Mouse (Mus musculus): ENCODE data around the gene Mgea5. TPM values are rescaled to one million over a fixed set of nuclear protein-coding genes. Genes with fewer than 3 reads are reported as not detected.
"Not testable (repeated sequence)": the region's sequence is repeated elsewhere in the genome, so short reads cannot be mapped to it uniquely, and the experiment has no call there.

The Mgea5 gene
- polyA plus RNA-seq, 1 experiment from 2014 or later, result 87.9 TPM

GRCm38 (mm10) chr19:45813263-45813662 is 29.6 kb upstream of the Mgea5 start:
- WGBS, result 7% methylated on average over 11 of the region's 11 CpGs
- Histone ChIP-seq H3K27me3 (peaks cover 58% of the 10 kb centered on the region), H3K27ac (no peak overlapping the region), H3K36me3 (peaks cover 8% of the 10 kb centered on the region), H3K4me2 (no peak overlapping the region), H3K9me3 (no peaks in the 10 kb centered on the region), H3K9ac (replicated peaks) (no peak overlapping the region), H3K4me1 (replicated peaks) (peaks cover 41% of the 10 kb centered on the region), H3K4me3 (replicated peaks) (no peak overlapping the region)
- no peak for ATAC-seq (ENCODE audit: insufficient number of reproducible peaks, insufficient read depth, low FRiP score, low TSS enrichment, low read depth)

- H3K9me3 ChIP-seq, result no peaks in the 10 kb centered on the region
- H3K27ac ChIP-seq, result no peak overlapping the region
- 0 out of 2 replicates have a peak, but pooled peaks cover 3% of the 10 kb centered on the region for H3K36me3 ChIP-seq
- ATAC-seq (ENCODE audit: insufficient number of reproducible peaks, insufficient read depth, low FRiP score, low TSS enrichment, low read depth), result no peak
- 15% methylated on average over 8 of the region's 8 CpGs for WGBS
- H3K4me1 ChIP-seq (replicated peaks), result peaks cover 36% of the 10 kb centered on the region
- peaks cover 58% of the 10 kb centered on the region for H3K27me3 ChIP-seq
- peak overlapping the region; percentile 47 for H3K4me2 ChIP-seq
- H3K4me3 ChIP-seq (replicated peaks), result no peak overlapping the region; the same call in 1 of the 2 replicates
- no peak overlapping the region for H3K9ac ChIP-seq (replicated peaks)
These were observed 29.1 kb upstream of the Mgea5 start for GRCm38 (mm10) chr19:45812673-45813252.

- peaks cover 30% of the 10 kb centered on the region for H3K4me1 ChIP-seq (replicated peaks)
- peaks cover 57% of the 10 kb centered on the region for H3K27me3 ChIP-seq
- H3K36me3 ChIP-seq, result no peaks in the 10 kb centered on the region
- 1% methylated on average over 16 of the region's 16 CpGs for WGBS
- H3K4me3 ChIP-seq (replicated peaks), result peak overlapping the region; percentile 22
- ATAC-seq (ENCODE audit: insufficient number of reproducible peaks, insufficient read depth, low FRiP score, low TSS enrichment, low read depth), result no peak
- peak overlapping the region; percentile 47 for H3K4me2 ChIP-seq
- no peak overlapping the region for H3K27ac ChIP-seq
- H3K9me3 ChIP-seq, result no peaks in the 10 kb centered on the region
- no peak overlapping the region for H3K9ac ChIP-seq (replicated peaks)
These were observed 28.5 kb upstream of the Mgea5 start for GRCm38 (mm10) chr19:45812115-45812514.

GRCm38 (mm10) chr19:45811028-45811674 is 27.5 kb upstream of the Mgea5 start:
- WGBS, result 52% methylated on average over 12 of the region's 12 CpGs
- H3K9me3 ChIP-seq, result no peaks in the 10 kb centered on the region
- no peak for ATAC-seq (ENCODE audit: insufficient number of reproducible peaks, insufficient read depth, low FRiP score, low TSS enrichment, low read depth)
- H3K36me3 ChIP-seq, result no peaks in the 10 kb centered on the region
- H3K9ac ChIP-seq (replicated peaks), result no peak overlapping the region
- H3K27me3 ChIP-seq, result peaks cover 47% of the 10 kb centered on the region
- H3K27ac ChIP-seq, result no peak overlapping the region
- peaks cover 20% of the 10 kb centered on the region for H3K4me1 ChIP-seq (replicated peaks)
- H3K4me2 ChIP-seq, result no peak overlapping the region
- H3K4me3 ChIP-seq (replicated peaks), result no peak overlapping the region

- Histone ChIP-seq H3K9ac (replicated peaks) (no peak overlapping the region), H3K4me3 (replicated peaks) (no peak overlapping the region), H3K36me3 (no peaks in the 10 kb centered on the region), H3K27ac (no peak overlapping the region), H3K4me2 (no peak overlapping the region), H3K27me3 (peaks cover 19% of the 10 kb centered on the region), H3K4me1 (replicated peaks) (peaks cover 13% of the 10 kb centered on the region), H3K9me3 (no peaks in the 10 kb centered on the region)
- WGBS, result 95% methylated on average over 4 of the region's 4 CpGs
- no peak for ATAC-seq (ENCODE audit: insufficient number of reproducible peaks, insufficient read depth, low FRiP score, low TSS enrichment, low read depth)
These were observed 24.1 kb upstream of the Mgea5 start for GRCm38 (mm10) chr19:45807732-45808131.

DNA sequence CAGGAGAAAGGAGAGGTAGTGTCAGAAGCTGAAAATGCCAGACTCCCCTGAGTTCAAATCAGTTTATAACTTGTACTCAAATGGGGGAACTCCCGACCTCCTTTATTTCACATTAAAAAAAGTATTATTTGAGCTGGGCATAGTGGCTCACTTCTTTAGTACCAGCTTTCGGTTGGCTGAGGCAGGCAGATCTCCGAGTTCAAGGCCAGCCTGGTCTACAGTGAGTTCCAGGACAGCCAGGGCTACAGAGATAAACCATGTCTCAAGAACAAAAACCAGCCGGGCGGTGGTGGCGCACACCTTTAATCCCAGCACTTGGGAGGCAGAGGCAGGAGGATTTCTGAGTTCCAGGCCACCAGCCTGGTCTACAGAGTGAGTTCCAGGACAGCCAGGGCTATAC is 22.2 kb upstream of the Mgea5 start:
- H3K4me3 ChIP-seq (replicated peaks); H3K9me3 ChIP-seq; H3K27ac ChIP-seq; H3K9ac ChIP-seq (replicated peaks); ATAC-seq (ENCODE audit: insufficient number of reproducible peaks, insufficient read depth, low FRiP score, low TSS enrichment, low read depth); H3K4me1 ChIP-seq (replicated peaks); H3K27me3 ChIP-seq; H3K36me3 ChIP-seq; H3K4me2 ChIP-seq: not testable (repeated sequence)
- WGBS, result 89% methylated on average over 6 of the region's 6 CpGs

- no peak overlapping the region for H3K4me3 ChIP-seq (replicated peaks)
- 22% methylated on average over 12 of the region's 12 CpGs for WGBS
- no peak overlapping the region for H3K9ac ChIP-seq (replicated peaks)
- 0 out of 2 replicates have a peak, but pooled peaks cover 3% of the 10 kb centered on the region for H3K4me1 ChIP-seq (replicated peaks)
- no peaks in the 10 kb centered on the region for H3K27me3 ChIP-seq
- H3K9me3 ChIP-seq, result no peaks in the 10 kb centered on the region
- peak overlapping the region; percentile 33 for H3K4me2 ChIP-seq
- peak; percentile 37; the same call in 1 of the 2 replicates for ATAC-seq (ENCODE audit: insufficient number of reproducible peaks, insufficient read depth, low FRiP score, low TSS enrichment, low read depth)
- H3K27ac ChIP-seq, result no peak overlapping the region
- H3K36me3 ChIP-seq, result no peaks in the 10 kb centered on the region
These were observed 21.1 kb upstream of the Mgea5 start for GRCm38 (mm10) chr19:45804593-45805368.

DNA sequence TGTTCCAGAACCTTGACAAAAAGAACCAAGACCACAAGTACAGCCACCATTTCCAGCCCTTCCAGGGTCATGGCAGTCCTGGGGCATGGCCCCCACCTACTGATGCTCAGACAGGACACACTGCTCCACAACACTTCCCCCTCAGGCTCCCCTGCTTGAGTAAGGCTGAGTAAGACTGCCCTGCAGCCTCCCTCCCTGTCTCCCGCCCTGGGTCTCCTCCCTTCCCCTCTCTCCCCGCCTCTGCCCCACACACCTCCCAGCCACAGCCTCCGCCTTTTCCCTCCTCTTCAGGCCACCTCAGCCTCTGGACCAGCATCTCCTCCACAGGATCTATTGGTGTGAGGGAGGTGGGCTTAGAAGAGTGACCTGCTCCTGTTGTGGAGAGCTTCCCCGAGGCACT is 19.8 kb upstream of the Mgea5 start:
- no peak overlapping the region for H3K27ac ChIP-seq
- no peak for ATAC-seq (ENCODE audit: insufficient number of reproducible peaks, insufficient read depth, low FRiP score, low TSS enrichment, low read depth)
- H3K9me3 ChIP-seq, result no peaks in the 10 kb centered on the region
- no peak overlapping the region for H3K4me2 ChIP-seq
- no peak overlapping the region for H3K4me3 ChIP-seq (replicated peaks)
- no peaks in the 10 kb centered on the region for H3K27me3 ChIP-seq
- 0 out of 2 replicates have a peak, but pooled peaks cover 3% of the 10 kb centered on the region for H3K4me1 ChIP-seq (replicated peaks)
- no peaks in the 10 kb centered on the region for H3K36me3 ChIP-seq
- 15% methylated on average over 4 of the region's 4 CpGs for WGBS
- no peak overlapping the region for H3K9ac ChIP-seq (replicated peaks)

DNA sequence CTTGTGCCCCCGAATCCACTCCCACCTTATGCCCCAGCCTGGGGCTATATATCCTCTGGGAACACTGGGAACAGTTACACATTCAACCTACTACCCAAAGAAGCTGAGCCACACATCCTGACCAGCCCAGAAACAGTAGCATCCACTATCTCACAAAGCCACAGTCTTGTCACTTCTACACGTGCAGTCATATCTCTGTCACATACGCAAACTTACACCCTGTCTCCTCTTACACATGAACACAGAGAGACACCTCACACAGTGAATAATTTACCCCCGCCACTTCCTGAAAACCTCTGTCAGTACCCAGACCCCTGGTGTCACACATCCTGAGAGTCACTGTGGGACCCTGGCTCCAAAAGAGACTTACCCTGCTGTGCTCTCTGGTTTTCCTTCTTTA is 19.1 kb upstream of the Mgea5 start:
- Histone ChIP-seq H3K27me3 (no peaks in the 10 kb centered on the region), H3K9ac (replicated peaks) (no peak overlapping the region), H3K9me3 (no peaks in the 10 kb centered on the region), H3K4me1 (replicated peaks) (0 out of 2 replicates have a peak, but pooled peaks cover 3% of the 10 kb centered on the region), H3K4me2 (no peak overlapping the region), H3K4me3 (replicated peaks) (no peak overlapping the region), H3K27ac (no peak overlapping the region), H3K36me3 (no peaks in the 10 kb centered on the region)
- no peak for ATAC-seq (ENCODE audit: insufficient number of reproducible peaks, insufficient read depth, low FRiP score, low TSS enrichment, low read depth)
- 76% methylated on average over 4 of the region's 4 CpGs for WGBS

GRCm38 (mm10) chr19:45796879-45797278 is 13.2 kb upstream of the Mgea5 start:
- H3K36me3 ChIP-seq, result no peaks in the 10 kb centered on the region
- H3K27ac ChIP-seq, result no peak overlapping the region
- no peaks in the 10 kb centered on the region for H3K9me3 ChIP-seq
- ATAC-seq (ENCODE audit: insufficient number of reproducible peaks, insufficient read depth, low FRiP score, low TSS enrichment, low read depth), result no peak
- peaks cover 11% of the 10 kb centered on the region; the same call in 1 of the 2 replicates for H3K4me1 ChIP-seq (replicated peaks)
- no peaks in the 10 kb centered on the region for H3K27me3 ChIP-seq
- WGBS, result 72% methylated on average over 15 of the region's 15 CpGs
- H3K9ac ChIP-seq (replicated peaks), result no peak overlapping the region
- H3K4me2 ChIP-seq, result no peak overlapping the region
- no peak overlapping the region for H3K4me3 ChIP-seq (replicated peaks)

- Histone ChIP-seq H3K4me2 (peak overlapping the region; percentile 55), H3K4me3 (replicated peaks) (peak overlapping the region; percentile 24), H3K27ac (no peak overlapping the region), H3K9me3 (no peaks in the 10 kb centered on the region), H3K27me3 (no peaks in the 10 kb centered on the region), H3K4me1 (replicated peaks) (peaks cover 11% of the 10 kb centered on the region; the same call in 1 of the 2 replicates), H3K9ac (replicated peaks) (no peak overlapping the region), H3K36me3 (no peaks in the 10 kb centered on the region)
- no peak for ATAC-seq (ENCODE audit: insufficient number of reproducible peaks, insufficient read depth, low FRiP score, low TSS enrichment, low read depth)
- 8% methylated on average over 15 of the region's 15 CpGs for whole genome bisulfite sequencing
These were observed 12.5 kb upstream of the Mgea5 start for GRCm38 (mm10) chr19:45796061-45796556.

Measured in limb, embryonic 12.5 days (tissue).